Mouse (Mus musculus) embryonic fibroblast, embryonic 13.5 days (primary cell): ENCODE measurements at regions not wholly inside any gene's neighbourhood (a gene's known extent, or its start where the extent isn't known, plus 50 kb on each side); places are given as distances from the start of the nearest gene placed in this dataset.

Experiments used
- H3K27ac ChIP-seq: 2 replicates; pipeline ENCODE4 v1.5.1; 2012; ENCODE audit warnings: low read length, control low read depth, inconsistent platforms; ENCODE audit not compliant: insufficient read depth
- H3K4me1 ChIP-seq: 2 replicates; pipeline ENCODE4 v1.6.1; 2011; ENCODE audit warnings: low read length; ENCODE audit not compliant: control insufficient read depth, insufficient read depth
- H3K4me3 ChIP-seq: 2 replicates; pipeline ENCODE4 v1.5.1; 2011; ENCODE audit warnings: mild to moderate bottlenecking, control low read depth, low read length; ENCODE audit not compliant: insufficient read depth
- CTCF ChIP-seq: IDR thresholded peaks from 2 replicates; pipeline ENCODE4 v1.5.1; 2011; ENCODE audit warnings: mild to moderate bottlenecking, control low read depth, low read length, moderate library complexity, borderline replicate concordance; ENCODE audit not compliant: insufficient read depth
- POLR2A ChIP-seq: IDR thresholded peaks from 2 replicates; pipeline ENCODE4 v1.6.1; 2011; ENCODE audit warnings: low read depth, mild to moderate bottlenecking, control low read depth, low read length, moderate library complexity

- no peak overlapping the region for H3K4me3 ChIP-seq
- peaks cover 3% of the 10 kb centered on the region; the same call in 1 of the 2 replicates for H3K4me1 ChIP-seq
- TF ChIP-seq CTCF (no peak), POLR2A (no peak)
- H3K27ac ChIP-seq = no peak overlapping the region
Measured at GRCm38 (mm10) chr6:50973231-50973654, 319.0 kb upstream of the Npvf start.

GRCm38 (mm10) chr6:50973815-50974214 is 319.6 kb upstream of the Npvf start:
- Histone ChIP-seq H3K4me3 (no peak overlapping the region), H3K4me1 (peaks cover 5% of the 10 kb centered on the region; the same call in 1 of the 2 replicates), H3K27ac (no peak overlapping the region)
- TF ChIP-seq CTCF (no peak), POLR2A (no peak)

- TF ChIP-seq CTCF = no peak
- no peak for TF ChIP-seq POLR2A
- Histone ChIP-seq H3K4me1 (peaks cover 8% of the 10 kb centered on the region), H3K27ac (no peak overlapping the region), H3K4me3 (no peak overlapping the region)
Measured at GRCm38 (mm10) chr6:50974961-50975360, 320.7 kb upstream of the Npvf start.

- no peak for TF ChIP-seq POLR2A
- no peak for TF ChIP-seq CTCF
- H3K4me1 ChIP-seq = peaks cover 12% of the 10 kb centered on the region
- peak overlapping the region; percentile 14; the same call in 1 of the 2 replicates for H3K27ac ChIP-seq
- H3K4me3 ChIP-seq = no peak overlapping the region
Measured at GRCm38 (mm10) chr6:50976973-50977372, 322.7 kb upstream of the Npvf start.

- TF ChIP-seq POLR2A = no peak
- no peak for TF ChIP-seq CTCF
- peaks cover 12% of the 10 kb centered on the region for H3K4me1 ChIP-seq
- peak overlapping the region; percentile 49; the same call in 1 of the 2 replicates for H3K27ac ChIP-seq
- H3K4me3 ChIP-seq = no peak overlapping the region
Measured at GRCm38 (mm10) chr6:50977381-50977780, 323.1 kb upstream of the Npvf start.

GRCm38 (mm10) chr6:50978016-50978415 is 323.8 kb upstream of the Npvf start:
- Histone ChIP-seq H3K27ac (peak overlapping the region; percentile 49; the same call in 1 of the 2 replicates), H3K4me3 (no peak overlapping the region), H3K4me1 (peaks cover 12% of the 10 kb centered on the region)
- TF ChIP-seq POLR2A (no peak), CTCF (no peak)

GRCm38 (mm10) chr6:50978571-50978970 is 324.3 kb upstream of the Npvf start:
- Histone ChIP-seq H3K4me3 (no peak overlapping the region), H3K27ac (peak overlapping the region; percentile 49; the same call in 1 of the 2 replicates), H3K4me1 (peaks cover 12% of the 10 kb centered on the region)
- TF ChIP-seq POLR2A (no peak), CTCF (no peak)

GRCm38 (mm10) chr6:50979764-50980163 is 325.5 kb upstream of the Npvf start:
- Histone ChIP-seq H3K27ac (peak overlapping the region; percentile 85), H3K4me3 (no peak overlapping the region), H3K4me1 (peaks cover 12% of the 10 kb centered on the region)
- no peak for TF ChIP-seq CTCF
- TF ChIP-seq POLR2A = no peak

- H3K4me3 ChIP-seq = no peak overlapping the region
- H3K27ac ChIP-seq = peak overlapping the region; percentile 85
- peaks cover 12% of the 10 kb centered on the region for H3K4me1 ChIP-seq
- TF ChIP-seq CTCF (no peak), POLR2A (no peak)
Measured at GRCm38 (mm10) chr6:50980311-50980710, 326.1 kb upstream of the Npvf start.

- Histone ChIP-seq H3K4me1 (peaks cover 12% of the 10 kb centered on the region), H3K27ac (no peak overlapping the region), H3K4me3 (no peak overlapping the region)
- TF ChIP-seq CTCF (no peak), POLR2A (no peak)
Measured at GRCm38 (mm10) chr6:50981702-50982309, 327.6 kb upstream of the Npvf start.

- Histone ChIP-seq H3K4me1 (peaks cover 12% of the 10 kb centered on the region), H3K4me3 (no peak overlapping the region), H3K27ac (peak overlapping the region; percentile 59)
- TF ChIP-seq CTCF (no peak), POLR2A (no peak)
Measured at GRCm38 (mm10) chr6:50982856-50983255, 328.6 kb upstream of the Npvf start.
